Mouse (Mus musculus) right cerebral cortex, postnatal 10 days (tissue): ENCODE measurements at regions not wholly inside any gene's neighbourhood (a gene's known extent, or its start where the extent isn't known, plus 50 kb on each side); places are given as distances from the start of the nearest gene placed in this dataset.

Experiments
- DNase-seq, 2 experiments: peaks; one replicate each; pipeline ENCODE4 v3.0.0; 2021; ENCODE audit warnings: low spot score in 2 of 2

DNA sequence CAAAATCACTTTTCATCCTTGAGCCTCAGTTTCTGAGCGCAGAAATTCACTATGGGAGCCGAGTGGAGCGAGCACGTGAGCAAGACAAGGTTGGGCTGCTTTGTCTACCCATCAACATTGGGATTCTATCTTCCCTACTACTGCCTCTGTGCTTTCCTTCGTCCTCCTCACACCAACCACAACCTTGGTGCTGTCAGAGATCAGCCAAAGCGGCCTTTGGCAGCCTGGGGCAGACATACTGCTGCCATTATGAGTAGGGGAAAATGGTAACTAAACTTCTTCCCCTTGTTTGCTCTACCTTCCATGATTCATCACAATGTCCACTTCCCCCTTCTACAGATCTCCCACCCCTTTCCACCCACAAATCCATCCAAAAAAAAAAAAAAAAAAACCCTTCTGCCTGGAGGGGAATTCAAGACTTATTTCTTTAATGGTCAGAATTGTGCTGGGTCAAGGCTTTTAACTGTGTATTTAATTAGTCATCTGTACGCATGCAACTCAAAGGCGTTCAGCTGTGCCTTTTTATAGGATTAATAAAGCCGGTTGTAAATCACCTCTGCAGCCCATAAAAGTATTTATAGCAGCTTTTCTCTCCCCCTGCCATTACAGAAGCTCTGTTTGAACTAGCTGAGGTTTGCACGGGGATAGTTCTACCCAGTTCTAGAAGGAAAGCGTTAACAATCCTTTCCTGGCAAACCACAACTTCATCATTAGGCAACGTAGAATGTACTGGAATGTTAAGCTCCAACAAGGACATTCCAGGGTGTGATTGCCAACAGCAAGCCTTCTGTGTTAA, 340.4 kb downstream of the Pik3r1 start:
- no peak for DNase-seq

DNA sequence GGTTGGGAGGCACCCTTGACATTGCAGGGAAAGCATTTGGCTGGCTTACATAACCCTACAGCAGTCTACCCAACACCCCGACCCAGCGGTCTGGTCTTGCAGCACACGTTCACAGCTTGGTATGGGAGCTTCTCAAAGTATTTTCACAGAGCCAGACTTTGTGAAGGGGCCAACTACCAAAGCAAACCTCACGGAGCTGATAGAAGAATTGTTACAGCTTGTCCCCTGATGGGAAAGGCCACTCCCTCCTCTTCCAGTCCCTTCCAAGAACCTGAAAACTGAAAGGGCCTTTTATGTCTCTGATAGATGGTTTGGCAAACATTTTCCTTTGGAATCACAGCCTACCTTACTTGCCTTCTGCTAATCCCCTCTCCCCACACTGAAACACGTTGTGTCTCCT, 341.6 kb downstream of the Pik3r1 start:
- DNase-seq = no peak

DNA sequence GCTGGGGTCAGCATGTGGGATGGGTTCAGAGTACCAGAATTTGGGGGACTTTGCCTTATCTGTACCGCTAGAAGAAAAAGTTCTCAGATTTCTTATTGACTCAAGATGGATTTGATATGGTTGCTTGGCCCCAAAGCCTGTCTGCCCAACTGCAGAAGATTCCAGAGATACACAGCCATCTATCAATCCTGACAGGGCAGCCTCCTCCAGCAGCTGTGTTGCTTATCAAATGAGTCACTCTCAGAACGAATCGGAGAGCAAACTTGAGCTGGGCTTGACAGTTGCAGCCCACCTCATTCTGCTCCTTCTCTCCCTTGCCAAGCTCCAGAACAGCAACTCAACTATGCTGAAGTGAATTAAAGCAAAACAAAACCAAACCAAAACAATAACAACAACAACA, 345.9 kb downstream of the Pik3r1 start:
- DNase-seq = no peak

DNA sequence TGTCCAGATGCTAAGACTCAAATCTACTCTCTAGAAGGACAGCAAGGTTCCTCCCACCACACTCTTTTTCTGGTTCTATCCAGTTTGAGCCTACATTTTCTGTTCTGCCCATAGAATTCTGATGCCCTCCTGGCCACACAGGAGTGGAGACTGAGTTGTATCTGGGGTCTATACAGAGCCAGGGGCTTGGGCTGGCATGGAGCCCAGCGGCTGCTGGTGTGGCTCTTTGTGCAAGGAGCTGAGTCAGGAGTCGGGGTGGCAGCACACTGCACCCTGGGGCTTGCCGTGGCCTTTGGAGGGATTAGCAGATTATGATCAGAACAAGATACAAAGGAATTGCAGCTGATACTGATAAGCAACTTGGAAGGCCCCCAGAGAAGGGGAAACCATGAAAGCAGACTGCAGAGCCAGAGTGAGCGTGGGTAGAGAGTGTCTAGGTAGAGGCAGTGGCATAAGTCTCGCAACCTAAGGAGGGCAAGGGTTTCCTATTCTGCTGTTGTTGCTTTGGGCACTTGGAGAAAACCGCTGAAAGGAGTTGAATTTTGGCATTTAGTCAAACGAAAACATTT, 348.5 kb downstream of the Pik3r1 start:
- no peak for DNase-seq

DNA sequence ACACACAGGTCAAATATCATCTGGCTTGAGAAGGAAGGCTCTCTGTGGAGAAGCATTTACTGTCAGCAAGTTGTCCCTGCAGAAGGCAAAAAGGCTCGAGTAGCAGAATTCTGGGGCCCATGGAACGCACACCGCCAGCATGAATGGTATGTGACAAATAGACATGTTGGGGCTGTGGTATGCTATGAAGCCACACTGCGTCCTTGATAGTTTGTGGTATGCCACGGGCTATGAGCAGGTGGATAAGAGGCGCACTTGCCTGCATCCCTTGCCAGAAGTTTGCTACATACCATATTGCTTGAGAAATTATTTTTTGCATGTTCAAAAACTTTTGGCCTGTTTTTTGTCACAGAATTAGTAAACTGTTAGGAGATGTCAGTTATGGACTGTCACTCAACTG, 349.7 kb downstream of the Pik3r1 start:
- no peak for DNase-seq

DNA sequence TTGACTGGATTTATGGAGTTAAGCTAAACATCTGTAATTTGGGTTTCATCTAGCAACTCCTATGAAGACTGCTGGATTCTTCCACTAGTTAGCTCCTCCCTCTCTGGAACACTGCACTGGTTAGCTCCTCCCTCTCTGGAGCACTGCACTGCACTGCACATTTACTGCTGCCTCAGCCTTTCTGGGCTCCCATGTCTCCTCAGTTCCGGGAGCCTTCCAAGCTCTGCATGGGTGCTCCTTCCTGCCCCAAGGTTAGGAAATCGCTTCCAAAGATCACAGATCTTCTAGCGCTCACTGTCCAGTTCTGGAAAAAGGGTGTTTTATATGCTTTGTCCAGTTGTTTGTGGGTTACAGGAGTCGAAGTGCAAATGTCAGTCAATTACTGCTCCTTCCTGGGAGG, 359.1 kb downstream of the Pik3r1 start:
- no peak for DNase-seq

DNA sequence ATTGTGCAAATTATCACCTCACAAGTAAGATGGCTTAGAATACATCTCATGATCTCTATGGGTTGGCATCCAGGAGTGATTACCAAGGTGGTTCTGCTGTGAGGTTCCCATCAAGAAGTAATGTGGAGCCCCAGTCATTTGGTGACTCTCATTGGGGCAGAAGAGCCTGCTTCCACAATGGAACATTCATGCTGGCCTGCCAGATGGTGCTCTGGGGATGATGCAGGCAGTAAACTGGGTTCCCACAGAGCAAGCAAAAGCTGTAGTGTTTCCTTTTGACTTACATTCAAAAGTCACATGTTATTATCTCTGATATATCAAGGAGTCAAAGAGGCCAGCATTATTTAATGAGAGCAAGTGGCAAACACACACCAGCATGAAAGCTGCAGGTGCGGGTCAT, 360.4 kb downstream of the Pik3r1 start:
- DNase-seq = no peak

DNA sequence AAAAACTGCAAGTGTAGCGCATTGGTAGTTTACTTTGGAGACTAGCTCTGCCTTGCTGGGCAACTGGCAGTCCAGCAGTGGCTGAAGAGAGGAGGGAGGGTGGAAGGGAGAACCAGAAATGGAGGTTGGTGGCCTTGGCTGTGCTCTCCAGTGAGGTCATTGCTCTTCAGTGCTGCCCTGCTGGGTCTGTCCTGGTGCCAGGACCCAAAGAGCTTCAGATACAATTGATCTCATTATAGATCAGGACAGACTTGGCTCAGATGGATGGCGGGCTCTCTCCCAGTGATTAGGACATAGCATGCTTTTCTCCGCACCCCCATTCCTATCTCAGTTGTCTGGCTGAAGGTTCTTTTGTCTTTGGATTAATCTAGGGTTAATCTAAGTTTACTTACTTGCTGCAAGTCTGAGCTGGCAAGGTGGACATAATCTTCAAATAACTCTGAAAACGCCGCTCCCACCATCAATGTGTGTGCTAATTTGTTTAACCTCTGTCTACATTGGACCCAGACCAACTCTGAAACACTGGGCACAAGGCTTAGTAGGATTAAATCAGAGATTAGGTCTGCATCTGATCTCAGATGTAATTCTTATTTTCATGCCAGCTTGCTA, 394.3 kb downstream of the Pik3r1 start:
- no peak for DNase-seq

DNA sequence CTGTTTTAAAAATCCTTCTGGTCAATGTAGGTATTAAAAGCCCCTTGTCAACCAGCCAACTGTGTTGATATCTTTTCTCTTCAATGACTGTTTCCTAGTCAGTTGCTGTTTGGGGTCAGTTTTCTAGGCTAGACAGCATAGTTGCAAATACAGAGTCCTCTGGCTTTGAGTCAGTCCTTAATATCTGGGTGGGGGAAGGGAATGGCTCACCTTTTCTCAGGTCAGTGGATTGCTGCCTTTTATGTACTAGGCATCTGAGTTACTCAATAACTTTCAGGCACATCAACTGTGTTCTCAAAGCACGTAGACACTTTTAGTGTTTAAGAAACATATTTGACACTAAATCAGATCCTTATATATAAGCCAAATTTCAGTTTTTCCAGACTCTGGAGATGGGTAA, 396.1 kb downstream of the Pik3r1 start:
- DNase-seq = no peak

DNA sequence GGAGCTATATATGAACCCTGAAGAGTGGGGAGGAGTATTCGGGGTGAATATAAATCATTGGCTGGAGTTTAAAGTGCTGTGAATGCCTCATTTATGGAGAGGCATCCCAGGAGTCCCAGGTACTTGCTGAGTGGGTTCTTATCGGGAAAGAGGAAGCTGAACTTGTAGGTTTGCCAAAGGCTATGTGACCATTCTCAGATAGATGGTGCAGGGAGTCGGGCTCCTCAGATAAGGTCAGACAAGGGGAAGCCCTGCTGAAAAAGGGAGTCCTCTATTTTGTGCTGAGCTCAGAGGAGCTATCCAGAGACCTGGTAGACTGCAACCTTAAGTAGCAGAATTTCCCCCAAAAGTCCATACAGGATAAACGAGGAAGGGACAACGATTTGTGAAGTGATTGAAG, 399.8 kb downstream of the Pik3r1 start:
- no peak for DNase-seq

DNA sequence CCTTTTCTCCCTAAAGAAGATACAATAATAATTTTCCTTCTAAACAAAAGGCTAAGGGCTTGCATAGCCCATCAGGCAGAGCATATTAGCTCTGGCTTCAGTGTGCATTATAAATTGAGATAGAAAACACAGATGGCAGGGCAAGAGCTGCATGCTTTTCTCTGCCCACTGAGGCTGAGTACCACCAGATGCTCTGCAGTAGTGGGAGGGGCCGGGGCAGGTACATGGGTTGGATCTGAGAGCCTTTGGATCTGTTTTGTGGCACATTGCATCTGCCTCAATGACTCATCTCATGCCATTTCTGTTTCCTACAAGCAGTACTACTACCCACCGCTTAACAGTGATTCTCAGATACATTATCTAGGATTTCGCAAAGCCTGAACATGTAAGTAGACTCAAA, 412.7 kb downstream of the Pik3r1 start:
- DNase-seq = no peak

DNA sequence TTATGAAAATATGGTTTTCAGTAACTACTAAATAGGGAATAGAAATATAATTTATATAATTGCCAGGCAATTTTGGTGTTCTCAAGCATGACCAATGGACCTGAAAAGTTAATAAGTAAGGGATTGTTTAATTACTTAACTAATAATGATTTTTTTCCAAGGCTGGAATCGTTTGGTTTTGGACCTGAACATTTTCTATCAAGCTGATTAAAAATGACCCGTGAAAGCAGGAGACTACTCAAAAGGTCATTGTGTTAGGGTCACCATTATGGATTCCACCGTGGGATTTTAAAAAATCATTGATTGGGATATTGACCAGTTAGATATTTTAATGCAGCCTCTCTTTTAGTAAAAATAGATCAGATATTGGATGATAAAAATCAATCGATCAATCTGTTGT, 416.9 kb downstream of the Pik3r1 start:
- DNase-seq = no peak

DNA sequence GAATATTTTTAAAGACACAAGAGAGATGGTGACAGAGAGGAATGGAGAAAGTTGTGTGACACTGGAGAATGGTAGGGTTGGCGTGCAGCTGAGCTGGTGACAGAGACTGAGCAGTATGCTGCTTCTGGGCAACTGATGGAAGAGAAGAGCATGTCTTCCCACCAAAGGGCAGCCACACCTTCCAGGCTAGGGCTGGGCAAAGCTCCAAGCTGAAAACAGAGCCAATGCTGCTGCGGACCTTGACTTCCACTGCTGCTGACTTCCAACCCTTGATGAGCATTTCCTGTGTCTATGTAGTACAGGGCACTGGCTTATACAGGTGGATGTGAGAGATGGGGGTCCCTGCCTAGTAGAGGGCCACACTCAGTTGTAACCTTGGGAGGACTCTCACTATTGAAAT, 418.7 kb downstream of the Pik3r1 start:
- DNase-seq = no peak

DNA sequence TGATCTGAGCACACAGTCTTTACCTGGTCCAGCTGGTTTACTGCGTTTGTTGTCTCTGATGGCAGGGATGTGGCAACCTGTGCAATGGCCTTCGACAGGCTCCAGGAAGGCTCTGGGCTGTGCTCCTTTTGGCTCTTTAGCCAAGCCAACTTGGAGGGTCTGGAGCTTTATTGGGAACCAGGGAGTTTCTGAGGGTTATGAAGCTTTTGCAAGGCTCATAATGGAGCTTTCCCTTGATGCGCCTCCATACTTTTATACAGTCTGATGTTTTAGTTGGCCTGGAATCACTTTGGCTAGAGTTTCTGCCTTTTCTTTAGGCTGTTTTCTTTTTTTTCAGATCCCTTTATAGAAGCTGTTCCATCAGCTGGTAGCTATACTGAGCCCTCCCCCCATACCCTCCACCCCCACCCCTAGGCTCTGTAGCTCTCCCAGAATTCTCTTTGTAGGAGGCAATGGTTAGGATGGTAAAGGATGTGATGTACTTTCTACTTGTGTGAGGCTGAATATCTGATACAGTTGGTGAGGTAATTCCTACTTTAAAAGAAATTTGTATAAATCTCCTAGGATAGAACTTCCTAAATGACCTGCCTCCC, 429.6 kb downstream of the Pik3r1 start:
- DNase-seq = no peak

DNA sequence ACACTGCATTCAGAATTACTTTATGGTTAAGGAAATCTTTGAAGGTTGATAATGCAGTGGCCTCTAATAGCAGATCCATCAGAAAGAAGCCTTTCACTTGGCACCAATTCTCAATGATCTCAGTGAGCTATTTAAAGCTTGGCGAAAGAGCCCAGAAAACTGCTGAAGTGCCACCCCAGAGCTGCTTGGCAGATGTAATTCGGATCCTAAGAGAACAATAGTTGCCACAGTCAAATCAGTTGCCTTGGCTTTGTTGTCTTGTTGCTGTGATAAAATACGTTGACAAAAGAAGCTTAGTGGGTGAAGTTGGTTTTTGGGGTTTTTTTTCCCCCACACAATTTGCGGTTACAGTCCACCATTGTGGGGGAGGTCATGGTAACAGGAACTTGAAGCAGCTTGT, 449.4 kb downstream of the Pik3r1 start:
- DNase-seq = no peak

DNA sequence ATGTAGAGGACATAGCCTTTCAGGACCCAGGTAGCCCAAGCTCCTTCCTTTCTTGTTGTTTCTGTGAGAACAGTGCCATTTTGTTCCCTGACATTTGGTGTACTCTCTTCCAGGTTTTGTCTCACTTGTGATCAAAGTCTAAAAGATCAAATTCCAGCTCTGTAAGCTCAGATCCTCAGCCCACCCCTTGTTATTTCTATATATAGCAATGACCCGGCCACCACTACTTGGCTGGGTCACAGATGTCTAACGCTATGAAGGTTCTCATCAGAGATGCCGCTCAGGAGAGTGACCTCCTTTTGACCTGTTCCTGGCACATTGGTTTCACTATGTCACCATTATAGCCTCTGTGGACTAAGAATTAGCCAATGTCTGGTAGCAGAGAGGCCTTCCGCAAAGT, 451.7 kb downstream of the Pik3r1 start:
- DNase-seq = no peak

DNA sequence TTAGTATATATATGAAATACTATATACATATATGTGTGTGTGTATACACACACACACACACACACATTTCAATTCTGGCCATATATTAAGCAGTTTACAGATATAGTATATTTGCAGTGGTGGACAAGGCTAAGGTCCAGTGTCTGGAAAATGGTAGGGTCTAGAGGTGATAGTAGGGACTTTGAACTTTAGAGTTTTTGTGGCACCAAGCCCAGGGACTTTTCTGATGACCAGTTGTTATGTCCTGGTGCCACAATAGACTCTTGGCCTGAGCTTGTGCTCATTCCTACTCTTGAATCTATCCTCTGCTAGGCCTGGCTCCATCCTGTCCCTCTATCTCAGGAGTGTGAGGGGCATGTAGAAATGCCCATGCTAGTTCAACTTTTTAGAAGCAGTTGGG, 454.0 kb downstream of the Pik3r1 start:
- DNase-seq = no peak

DNA sequence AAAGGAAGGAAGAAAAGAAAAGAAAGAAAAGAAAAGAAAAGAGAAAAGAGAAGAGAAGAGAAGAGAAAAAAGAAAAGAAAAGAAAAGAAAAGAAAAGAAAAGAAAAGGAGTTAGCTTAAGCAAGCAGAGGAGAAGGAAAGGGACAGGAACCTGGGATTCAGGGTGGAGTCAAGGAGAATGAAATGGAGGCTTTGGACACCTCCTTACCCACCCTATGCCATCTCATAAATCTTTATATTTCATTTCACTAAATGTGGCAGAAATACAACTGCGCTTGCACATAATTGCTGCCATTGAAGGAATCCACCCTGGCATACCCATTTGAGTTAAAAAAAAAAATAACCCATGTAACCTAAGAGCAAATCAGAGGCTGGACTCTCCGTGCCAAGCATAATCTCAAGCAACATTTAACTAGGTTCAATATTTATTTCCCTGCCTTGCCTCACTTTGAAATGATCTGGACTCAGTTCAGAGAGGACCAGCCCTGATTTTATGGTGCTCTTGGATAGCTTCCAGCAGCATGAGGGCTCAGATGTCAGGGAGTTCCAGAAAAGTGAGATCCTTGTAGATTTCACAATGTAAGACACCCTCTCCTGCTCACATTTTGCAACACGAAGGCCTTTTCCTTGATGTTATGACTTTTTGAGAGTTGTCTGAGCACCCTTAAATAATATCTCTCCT, 456.2 kb downstream of the Pik3r1 start:
- DNase-seq = no peak

DNA sequence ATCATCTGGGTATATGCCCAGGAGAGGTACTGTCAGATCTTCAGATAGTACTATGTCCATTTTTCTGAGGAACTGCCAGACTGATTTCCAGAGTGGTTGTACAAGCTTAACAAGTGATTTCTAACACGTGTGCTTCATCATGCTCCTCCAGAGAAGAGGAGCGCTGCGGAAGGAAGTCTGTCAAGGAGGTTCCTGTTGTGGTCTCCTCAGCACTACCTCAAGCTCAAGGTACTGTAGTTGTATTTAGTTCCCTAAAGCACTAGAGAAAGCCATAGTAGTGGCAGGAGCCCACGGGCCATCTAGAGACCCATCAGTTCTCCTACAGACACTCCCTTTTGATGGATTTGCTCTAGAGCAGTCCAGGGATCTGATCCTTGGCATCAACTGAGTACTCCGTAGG, 459.3 kb downstream of the Pik3r1 start:
- DNase-seq = no peak

DNA sequence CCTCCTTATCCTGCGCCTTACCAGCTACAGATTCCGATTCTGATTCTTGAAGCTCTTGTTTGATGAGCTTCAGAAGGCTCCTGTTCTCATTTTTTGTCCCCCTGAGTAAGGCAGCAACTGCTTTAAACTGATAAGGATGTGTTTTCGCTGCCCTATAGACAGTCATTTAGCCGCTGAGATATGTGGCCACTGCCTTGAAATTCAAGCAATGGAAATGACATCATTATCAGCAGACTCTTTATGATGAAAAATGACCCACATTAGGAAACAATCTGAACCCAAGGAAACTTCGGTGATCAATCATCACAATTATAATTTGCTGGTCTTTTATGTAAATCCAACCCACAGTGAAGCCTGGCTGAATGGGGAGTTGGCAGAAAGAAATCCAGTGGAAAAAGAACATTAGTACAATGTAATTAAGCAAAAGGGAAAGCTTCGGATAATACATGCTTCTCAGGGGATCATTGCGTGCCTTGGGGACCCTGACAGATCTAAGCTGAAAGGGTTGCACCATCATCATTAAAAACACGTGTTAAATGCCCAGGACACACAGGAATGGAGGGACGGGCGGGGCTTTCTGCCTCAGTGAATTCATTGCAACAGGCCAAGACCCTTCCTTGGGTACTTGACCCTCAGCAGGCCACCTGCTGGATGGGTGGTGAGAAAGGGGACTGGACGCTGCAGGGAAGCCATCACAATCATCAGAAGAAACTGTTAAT, 462.2 kb downstream of the Pik3r1 start:
- no peak for DNase-seq

DNA sequence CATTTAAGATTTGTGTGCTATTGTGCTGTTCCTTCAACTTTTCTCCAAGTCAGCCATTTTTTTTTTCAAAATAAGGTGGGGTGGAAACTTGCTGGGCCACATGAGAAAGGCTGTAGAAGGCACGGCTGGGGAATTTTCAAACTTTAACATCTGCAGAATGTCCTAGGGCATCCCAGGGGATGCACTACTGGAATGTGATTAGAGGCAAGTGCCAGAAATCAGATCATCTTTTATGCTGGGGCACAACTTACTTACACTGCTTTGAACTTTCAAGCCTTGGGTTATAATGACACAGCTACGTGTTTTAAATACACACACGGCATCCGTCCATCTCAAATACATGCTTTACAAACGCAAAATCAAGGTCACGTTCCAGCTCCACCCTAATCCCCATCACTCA, 463.0 kb downstream of the Pik3r1 start:
- no peak for DNase-seq

DNA sequence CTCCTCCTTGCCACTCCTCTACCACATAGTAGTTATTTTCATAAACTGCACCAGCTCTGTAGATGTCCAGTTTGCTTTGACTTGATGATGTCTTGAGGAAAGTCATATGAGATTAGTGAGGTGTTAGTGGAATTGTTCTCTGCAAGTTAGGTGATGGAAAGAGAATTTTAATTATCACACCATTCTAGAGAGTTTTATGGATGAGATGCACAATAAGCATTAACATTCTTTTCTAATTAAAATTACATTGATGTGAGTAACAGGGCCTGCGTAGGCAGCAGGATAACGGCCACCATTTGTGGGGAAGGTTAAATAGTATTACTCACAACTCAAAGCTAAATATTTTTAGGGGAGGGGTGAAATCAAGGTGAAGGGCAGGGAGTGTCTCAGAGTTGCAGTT, 466.7 kb downstream of the Pik3r1 start:
- DNase-seq = no peak
